Mouse (Mus musculus) myocyte (in vitro differentiated cells): Measurements from ENCODE around the gene Cacna1d.

Experiments
- POLR2A ChIP-seq: IDR thresholded peaks from one replicate; pipeline ENCODE4 v1.6.1; 2011; ENCODE audit warnings: low read depth, mild to moderate bottlenecking, control low read depth, moderate library complexity; ENCODE audit not compliant: insufficient read length
- USF1 ChIP-seq: IDR thresholded peaks from one replicate; pipeline ENCODE4 v1.6.1; 2011; ENCODE audit warnings: low read depth, mild to moderate bottlenecking, control low read depth, moderate library complexity

DNA sequence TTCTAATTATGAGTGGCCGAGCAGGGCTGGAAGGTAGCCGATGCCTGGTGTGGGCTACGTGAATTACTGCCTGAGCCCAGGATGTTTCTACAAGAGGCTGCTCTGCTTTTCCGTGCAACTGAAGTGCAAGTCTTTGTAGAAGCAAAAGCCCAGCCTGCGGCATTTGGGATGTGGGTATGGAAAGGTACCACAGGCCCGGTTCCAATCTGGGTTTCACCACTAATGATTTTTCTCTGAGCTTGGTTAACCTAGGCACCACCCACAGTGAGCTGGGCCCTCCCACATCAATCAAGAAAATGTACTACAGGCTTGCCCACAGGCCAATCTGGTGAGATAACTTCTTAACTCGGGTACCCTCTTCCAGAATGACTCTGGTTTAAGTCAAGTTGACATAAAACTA is 163.8 kb downstream of the Cacna1d start:
- TF ChIP-seq POLR2A: no peak
- TF ChIP-seq USF1: no peak
